Mouse (Mus musculus) ovary, postnatal 14 days (tissue): ENCODE measurements at regions not wholly inside any gene's neighbourhood (a gene's known extent, or its start where the extent isn't known, plus 50 kb on each side); places are given as distances from the start of the nearest gene placed in this dataset.

ENCODE experiments used
- DNase-seq: peaks from one replicate; pipeline ENCODE4 v3.0.0; 2022; ENCODE audit warnings: low spot score

DNA sequence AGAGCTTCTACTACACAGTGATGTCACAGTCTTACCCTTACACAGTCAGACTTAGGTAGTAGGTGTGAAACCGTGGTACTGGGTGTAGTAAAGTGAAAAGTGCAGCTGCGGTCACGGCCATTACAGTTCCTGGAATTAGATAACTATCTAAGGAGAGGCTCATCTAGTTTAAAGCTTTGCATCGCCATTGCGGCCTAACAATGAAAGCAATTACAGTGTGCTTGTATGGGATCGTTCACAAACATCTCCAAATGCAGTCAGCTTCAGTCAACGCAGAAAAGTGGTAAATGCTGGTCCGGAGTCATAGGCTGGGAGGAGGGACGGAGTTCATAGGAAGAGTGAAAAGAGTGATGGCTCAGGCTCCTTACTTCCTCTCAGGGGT is 106.0 kb upstream of the Col1a2 start:
- DNase-seq, result no peak

DNA sequence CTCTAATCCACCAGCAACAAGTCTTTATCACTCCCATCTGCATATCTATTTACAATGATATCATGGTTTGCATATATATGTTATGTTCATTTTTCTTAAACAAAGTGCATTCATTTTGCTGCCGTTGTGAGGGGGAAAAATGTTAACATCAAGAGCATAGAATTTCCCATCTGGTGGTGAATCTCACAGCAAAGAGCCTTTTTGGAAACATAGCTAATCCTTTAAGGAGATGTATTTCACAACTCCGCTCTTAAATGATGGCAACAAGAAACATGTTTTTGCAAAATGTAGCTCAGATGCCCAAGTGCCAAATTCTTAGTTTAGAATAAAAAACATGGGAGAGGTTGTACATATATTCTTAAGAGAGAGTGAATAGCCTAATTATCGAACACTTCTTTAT is 99.3 kb upstream of the Col1a2 start:
- no peak for DNase-seq

DNA sequence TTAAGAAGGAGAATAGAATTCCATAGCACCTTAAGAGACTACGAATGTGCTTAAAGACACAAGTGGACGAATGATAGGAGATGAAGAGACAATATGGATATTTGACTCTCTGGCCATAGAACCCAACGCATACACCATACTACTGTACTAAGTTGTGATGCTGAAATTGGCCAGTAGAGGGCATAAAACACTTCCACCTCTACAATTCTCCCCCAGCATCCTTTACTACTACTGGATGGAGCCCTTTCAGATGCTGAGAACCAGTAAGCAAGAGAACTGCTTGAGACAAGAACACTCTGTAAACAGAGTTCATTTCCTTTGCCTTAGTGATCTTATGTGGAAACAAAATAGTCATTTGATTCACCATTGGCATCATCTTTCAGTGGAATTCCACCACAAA is 96.9 kb upstream of the Col1a2 start:
- peak; percentile 15 for DNase-seq

DNA sequence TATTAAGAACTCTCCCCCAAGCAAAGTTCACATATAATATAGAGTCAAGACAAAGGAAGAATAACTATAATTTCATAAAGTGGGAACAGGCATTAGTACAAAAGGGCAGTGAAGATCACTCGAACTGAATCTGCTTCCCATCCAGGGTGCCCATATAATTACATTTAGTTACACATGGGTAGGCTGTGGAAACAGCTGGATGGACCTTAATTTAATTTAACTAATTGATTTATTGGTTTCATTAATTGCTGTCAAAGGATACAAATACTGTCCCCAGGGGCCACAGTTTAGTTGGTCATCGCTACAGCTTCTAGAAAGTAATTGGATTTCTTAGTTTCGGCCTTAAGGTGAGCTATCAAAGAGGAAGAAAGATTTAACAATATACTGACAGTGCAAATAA is 91.4 kb upstream of the Col1a2 start:
- DNase-seq, result no peak

DNA sequence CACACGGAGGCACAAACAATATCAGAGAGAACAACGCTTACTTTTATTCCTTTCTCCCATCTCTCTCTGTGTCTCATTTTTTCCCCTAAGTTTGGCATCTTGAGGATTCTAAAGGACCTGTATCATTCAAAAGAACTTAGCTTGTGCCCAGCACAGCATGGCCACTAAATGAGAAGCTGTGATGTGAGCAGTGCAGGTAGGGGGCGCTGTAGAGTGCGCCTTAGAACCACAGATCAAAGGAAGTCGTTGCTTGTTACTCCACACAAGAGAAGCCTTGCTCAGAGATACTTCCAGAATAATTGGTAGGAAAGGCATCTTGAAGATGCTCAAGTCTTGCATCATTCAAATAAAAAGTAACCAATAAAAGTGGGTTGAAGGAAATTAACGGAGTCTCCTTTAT is 90.4 kb upstream of the Col1a2 start:
- DNase-seq, result peak; percentile 22

DNA sequence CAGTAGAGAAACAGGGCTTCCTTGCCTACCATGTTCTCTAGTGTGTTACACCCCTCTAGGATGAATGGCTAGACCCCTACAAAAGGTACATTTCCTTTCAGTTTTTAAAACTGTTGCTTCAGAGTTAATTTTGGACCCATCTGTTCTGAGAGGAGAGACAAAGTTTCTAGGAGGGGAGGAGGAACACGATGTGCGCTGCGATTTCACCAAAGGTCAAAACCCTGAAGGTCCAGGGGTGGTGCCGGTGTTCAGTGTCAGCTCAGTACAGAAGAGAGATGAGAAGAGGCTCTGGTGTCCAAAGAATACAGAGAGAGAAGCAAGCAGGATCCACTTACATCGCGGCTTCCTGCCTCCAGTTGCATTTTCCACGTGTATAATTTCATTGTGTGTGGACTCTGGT is 89.4 kb upstream of the Col1a2 start:
- DNase-seq, result no peak

DNA sequence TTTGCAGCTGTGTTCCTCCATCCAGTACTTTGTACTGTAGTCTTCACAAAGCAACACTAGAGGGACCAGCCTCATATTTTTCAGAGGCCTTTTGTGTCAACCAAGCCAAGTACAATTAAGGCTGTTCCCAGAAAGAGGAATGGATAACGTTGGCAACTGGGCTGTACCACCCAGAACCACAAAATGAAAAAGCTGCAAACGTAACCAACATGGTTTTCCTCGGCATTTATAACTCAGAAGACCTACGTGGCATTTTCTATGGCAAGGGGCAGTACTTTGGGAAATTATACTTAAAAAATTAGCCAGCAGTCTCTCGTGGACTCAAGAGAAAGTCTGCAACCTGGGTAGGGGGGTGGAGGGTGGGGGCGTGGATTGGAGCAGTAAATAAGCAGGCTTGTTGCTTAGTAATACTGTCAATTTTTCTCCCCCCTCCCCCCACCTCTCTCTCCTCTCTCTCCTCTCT is 87.3 kb upstream of the Col1a2 start:
- DNase-seq, result peak; percentile 14

DNA sequence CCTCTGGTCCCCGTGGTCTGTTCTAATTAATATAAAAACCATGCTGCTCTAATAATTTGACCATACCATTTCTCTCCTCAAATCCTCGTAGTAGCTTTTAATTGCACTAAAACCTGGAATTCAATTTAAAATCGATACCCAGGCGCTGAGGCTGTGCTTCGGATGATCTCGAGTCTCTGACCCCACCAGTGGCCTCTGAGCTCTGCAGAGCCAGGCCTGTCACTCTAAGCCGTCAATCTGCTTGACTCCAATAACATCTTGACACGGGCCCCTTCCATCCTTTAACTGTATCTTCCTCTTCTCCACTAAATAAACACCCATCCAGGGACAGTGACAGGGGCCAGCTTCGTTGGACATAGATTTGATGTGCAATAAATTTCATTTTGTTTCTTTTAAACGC is 86.2 kb upstream of the Col1a2 start:
- DNase-seq, result no peak

DNA sequence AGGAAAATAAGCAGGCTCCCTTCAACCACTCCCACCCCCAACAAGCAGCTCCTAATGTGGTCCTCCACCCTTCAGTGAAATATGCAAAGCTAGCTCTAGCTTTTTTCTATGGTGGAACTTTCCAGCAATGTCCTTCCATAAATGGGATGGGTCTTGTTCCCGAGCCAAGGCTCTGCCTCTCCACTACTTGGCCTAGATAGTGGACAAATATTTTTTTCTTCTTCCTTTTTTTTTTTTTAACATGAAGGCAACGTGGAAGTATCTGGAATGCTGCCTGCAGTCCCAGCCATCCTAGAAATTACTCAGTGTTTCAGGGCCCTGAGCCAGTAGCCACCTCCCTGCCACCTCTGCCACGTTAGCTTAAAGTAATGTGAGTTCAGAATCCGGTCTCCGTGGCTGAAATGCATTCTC is 85.7 kb upstream of the Col1a2 start:
- peak; percentile 27 for DNase-seq

DNA sequence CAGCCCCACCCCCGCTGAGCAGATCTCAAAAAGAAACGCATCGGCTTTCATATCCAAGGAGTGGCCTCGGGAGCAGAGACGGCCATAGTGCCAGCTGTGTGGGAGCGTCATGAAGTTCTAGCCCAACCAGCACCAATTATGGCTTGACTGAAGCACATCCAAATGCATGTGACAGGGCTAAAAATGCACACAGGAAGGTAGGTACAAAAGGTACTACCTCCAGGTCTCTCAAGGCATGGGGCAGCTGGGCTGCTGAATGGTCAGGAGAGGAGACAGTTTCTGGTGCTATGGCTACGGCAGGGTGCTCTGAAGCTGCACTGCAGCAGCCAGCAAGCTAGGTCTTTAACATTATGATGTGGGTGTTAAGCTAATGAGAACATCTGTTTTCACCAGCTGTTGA is 83.1 kb upstream of the Col1a2 start:
- DNase-seq, result no peak

DNA sequence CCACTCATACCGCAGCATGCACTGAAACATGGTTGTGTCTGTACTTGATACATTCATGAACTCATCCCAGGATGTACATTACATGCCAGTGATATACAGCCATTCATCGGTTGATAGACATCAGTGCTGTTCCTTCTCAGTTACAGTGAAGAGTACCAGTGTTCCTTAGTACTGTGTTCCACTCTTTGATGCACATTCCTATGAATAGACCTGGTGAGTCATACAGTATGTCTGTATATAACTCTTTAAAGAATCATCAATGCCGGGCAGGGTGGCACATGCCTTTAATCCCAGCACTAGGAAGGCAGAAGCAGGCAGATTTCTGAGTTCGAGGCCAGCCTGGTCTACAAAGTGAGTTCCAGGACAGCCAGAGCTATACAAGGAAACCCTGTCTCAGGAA is 77.5 kb upstream of the Col1a2 start:
- DNase-seq, result no peak

DNA sequence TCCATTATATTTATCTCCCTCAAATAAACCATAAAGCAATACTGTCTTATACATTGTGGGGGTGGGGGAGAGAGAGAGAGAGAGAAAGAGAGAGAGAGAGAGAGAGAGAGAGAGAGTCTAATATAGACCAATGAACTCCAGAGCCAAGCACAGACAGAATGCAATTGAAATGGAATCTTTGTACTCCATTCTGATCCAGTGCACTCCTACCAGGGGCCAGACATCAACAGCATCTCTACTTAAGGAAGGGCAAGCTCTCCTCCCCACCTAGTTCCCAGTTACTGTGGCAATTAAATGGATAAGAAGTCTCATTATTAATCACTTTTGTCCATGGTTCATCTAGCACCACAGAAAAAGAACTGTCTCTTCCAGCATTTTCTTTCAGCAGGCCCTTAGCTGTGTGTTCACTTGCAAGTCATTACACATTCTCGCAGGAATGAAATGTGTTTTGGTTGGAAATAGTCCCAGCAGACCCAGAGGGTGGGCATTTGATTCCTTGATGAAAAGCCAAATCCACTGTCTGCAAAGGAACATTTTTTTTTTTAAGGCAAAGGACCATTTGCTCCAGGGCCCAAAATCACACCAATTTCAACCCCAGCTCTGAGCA is 73.8 kb upstream of the Col1a2 start:
- DNase-seq, result no peak

DNA sequence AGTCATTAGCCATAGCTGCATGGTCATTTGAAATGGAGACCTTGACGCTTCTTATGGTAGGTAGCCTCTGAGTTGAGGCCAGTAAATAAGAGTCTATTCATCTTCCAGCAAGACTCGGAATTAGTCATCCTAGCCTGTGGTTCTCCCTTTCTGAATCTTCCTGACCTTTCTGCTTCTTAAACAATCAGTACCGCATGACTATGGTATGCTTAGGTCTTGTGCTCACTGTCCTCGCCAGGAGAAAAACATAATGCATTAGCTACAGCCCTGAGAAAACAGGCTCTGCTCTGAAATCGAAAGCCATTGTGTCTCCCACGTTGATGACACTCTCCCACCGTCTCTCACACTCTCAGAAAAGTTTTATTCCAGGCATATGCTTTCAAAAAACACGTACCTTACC is 72.4 kb upstream of the Col1a2 start:
- DNase-seq, result no peak

DNA sequence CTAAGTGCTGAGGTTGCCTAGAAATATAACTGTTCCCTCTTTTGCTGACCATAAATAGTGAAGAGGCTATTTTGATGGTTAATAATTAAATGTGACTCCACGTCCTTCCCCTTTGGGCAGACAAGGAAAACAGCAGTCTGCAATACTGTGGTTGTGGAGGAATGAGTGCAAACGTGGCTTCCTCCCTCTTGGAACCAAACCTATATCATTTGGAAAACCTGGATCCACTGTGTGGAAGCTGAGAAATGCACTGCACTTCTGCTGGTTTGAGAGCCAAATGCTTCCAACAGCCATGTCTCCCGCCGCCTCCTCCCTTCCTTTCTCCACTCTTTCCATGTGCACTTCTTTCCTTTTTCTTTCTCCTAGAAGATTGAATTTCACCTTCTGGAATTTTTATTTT is 68.2 kb upstream of the Col1a2 start:
- DNase-seq, result no peak

DNA sequence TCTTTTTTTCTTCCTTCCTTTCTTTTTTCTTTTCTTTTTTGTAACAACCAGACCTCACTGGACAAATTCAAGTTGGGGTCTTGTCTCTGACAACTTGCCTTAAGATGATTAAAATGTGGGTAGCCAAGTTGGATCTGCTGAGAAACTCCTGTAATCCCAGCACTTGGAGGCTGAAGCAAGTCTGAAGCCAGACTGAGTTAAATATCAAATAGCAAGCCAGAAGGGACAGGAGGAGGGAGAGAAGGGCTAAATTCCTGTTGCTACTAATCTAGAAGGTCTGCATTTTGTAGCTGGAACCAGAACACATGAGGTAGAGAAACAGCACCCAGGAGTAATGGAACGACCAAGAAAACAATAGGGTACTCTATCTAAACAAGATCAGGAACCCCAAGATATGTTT is 67.7 kb upstream of the Col1a2 start:
- no peak for DNase-seq

DNA sequence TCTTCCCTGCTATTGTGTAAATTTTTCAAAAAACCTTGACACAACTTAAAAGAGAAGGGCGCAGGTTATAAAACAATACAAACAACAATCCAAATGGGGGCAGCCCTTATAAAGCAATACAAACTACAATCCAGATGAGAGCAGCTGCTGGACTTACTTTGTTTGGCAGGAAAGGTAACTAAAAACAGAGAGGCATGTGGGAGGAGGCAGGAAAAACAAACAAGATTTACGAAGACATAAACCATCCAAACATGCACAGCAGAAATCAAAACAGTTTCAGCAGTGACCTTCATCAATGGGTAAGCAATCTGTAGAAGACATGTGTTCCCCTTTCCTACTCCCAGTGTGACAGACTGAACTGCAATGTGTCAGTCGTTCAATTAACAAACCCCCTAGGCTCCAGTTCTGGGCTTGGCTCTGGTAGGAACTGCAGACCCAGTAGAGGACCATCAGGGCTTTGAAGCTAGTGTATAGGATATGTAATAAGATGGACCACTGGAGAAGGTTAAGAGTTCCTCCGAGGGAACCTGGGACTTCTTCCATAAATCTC is 62.9 kb upstream of the Col1a2 start:
- DNase-seq, result no peak

DNA sequence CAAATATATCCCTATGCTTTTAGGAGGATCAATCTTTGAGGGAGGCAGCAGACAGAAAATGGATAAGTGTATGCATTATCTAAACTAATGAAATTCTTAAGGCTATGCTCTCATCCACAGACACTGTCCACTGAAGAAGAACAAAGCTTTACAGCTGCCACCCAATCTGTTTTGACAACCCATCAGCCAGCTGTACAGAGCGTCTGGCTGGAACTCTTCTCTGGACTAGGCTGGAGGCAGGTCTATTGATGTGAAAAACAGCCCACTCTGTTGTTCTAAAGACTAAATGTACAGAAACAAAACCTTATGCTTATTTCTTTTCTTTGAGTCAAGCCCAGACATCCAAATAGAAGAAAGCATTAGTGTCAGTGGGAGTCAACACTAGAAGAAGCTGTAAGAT is 58.7 kb upstream of the Col1a2 start:
- DNase-seq, result no peak

DNA sequence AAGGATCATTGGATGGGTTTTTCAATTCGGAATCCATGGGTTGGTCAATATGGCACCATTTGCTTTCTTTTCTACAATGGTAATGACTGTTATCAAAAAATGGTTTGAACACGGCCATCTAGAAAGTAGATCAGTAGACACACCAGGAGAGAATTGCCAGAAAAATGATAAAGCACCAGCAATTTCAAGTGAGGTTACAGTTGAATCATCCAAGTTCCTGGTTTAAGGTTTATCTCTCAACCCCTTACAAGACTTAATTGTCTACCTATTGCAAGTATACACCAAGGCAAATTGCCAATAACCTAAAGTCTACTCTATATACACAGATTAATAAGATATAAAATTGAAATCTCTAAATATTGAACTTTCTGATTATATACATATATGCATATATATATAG is 53.4 kb upstream of the Col1a2 start:
- no peak for DNase-seq
